Mouse (Mus musculus) limb, embryonic 14.5 days (tissue): Measurements from ENCODE around the gene Asprv1. TPM values are rescaled to one million over a fixed set of nuclear protein-coding genes. Genes with fewer than 3 reads are reported as not detected.

Source experiments
- ATAC-seq: fragments of 200-750 bp; cut with Nextera tagmentation; 2 replicates; pipeline ENCODE4 v1.8.0; 2017; ENCODE audit warnings: low read depth, moderate number of reproducible peaks, moderate TSS enrichment; ENCODE audit not compliant: low FRiP score
- DNase-seq: peaks from one replicate; pipeline ENCODE4 v3.0.0-alpha.2; 2015; ENCODE audit warnings: low spot score
- H3K27ac ChIP-seq: fragments of 300-500 bp; sonication (generic); replicated peaks from 2 replicates; pipeline ENCODE4 v1.5.1; 2014; ENCODE audit warnings: low read depth, mild to moderate bottlenecking, low read length, moderate library complexity, mixed read lengths
- H3K27me3 ChIP-seq: fragments of 300-500 bp; sonication (generic); 2 replicates; pipeline ENCODE4 v1.6.1; 2014; ENCODE audit warnings: low read length, mixed read lengths; ENCODE audit not compliant: control insufficient read depth, insufficient read depth
- H3K36me3 ChIP-seq: fragments of 300-500 bp; sonication (generic); 2 replicates; pipeline ENCODE4 v1.6.1; 2014; ENCODE audit warnings: mild to moderate bottlenecking, low read length, moderate library complexity, mixed read lengths; ENCODE audit not compliant: control insufficient read depth, insufficient read depth
- H3K4me1 ChIP-seq: fragments of 300-500 bp; sonication (generic); 2 replicates; pipeline ENCODE4 v1.6.1; 2014; ENCODE audit warnings: antibody characterized with exemption, low read length, mixed read lengths; ENCODE audit not compliant: control insufficient read depth, insufficient read depth
- H3K4me2 ChIP-seq: fragments of 300-500 bp; sonication (generic); replicated peaks from 2 replicates; pipeline ENCODE4 v1.6.1; 2014; ENCODE audit warnings: low read depth, mild to moderate bottlenecking, low read length, moderate library complexity; ENCODE audit not compliant: severe bottlenecking
- H3K4me3 ChIP-seq: fragments of 300-500 bp; sonication (generic); replicated peaks from 2 replicates; pipeline ENCODE4 v1.5.1; 2014; ENCODE audit warnings: low read length
- H3K9ac ChIP-seq: fragments of 300-500 bp; sonication (generic); 2 replicates; pipeline ENCODE4 v1.6.1; 2014; ENCODE audit warnings: mild to moderate bottlenecking, low read depth, low read length, moderate library complexity; ENCODE audit not compliant: severe bottlenecking
- H3K9me3 ChIP-seq: fragments of 300-500 bp; sonication (generic); 2 replicates; pipeline ENCODE4 v1.6.1; 2016; ENCODE audit warnings: low read length; ENCODE audit not compliant: control insufficient read depth
- POLR2A ChIP-seq: fragments of 200-500 bp; IDR thresholded peaks from 2 replicates; pipeline ENCODE4 v1.8.0; 2012; ENCODE audit warnings: inconsistent platforms, mild to moderate bottlenecking, moderate library complexity, borderline replicate concordance; ENCODE audit not compliant: insufficient read depth, insufficient read length; ENCODE audit errors: extremely low read depth
- WGBS: fragments of 180-500 bp; shearing (Covaris S2); extraction: QIAGEN DNeasy Blood & Tissue Kit; methylation state at CpG from one replicate; pipeline ENCODE4 v1.1.7; 2014; 5-methylcytosine and 5-hydroxymethylcytosine counted together
- polyA plus RNA-seq, 2 experiments: library from polyadenylated mRNA; depleted of rRNA in 1 of 2; stranded (reverse) in 1 of 2; unstranded in 1 of 2; fragments of >200 nt; fragmentation: Nextera tagmentation in 1 of 2; extraction: Ambion mirVana in 1 of 2; gene quantifications; 2 replicates each; pipeline versions ENCODE4 v1.2.1 to v1.2.3; 2012 to 2014

Gene Asprv1
- polyA plus RNA-seq, 2 experiments = 34.8 to 100.0 TPM

DNA sequence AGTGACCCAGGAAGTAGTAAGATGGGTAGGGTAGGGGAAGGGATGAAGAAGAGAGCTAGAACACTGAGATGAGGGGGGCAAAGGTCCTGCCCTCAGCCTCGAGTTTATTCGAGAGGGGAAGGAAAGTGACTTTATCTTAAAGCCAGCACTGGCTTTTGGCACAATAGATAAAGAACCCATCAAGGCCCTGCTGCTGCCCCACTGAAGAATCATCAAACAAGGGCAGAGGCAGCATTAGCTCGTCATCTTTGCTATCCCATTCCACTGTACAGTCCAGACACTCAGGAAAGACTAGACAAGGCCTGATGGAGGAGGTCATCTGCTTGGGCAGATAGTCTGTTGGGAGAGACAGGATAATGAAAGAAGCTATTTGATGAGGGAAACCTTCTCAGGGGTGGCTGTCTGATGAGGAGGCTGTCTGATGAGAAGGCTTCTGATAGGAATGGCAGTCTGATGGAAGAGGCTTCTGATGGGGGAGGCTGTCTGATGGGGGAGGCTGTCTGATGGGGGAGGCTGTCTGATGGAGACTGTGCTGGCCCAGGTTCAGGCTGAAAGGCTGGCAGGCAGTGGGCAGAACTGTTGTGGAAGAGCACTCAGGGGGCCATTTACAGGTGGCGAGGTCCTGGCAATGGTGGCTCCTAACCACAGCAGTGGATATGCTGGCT lies 9.3 kb downstream of the Asprv1 start:
- no peak overlapping the region for H3K27ac ChIP-seq
- H3K9me3 ChIP-seq = no peaks in the 10 kb centered on the region
- H3K9ac ChIP-seq = no peak overlapping the region
- H3K27me3 ChIP-seq = no peaks in the 10 kb centered on the region
- no peaks in the 10 kb centered on the region for H3K4me1 ChIP-seq
- H3K4me2 ChIP-seq = no peak overlapping the region
- TF ChIP-seq POLR2A = no peak
- 67% methylated on average over 4 of the region's 4 CpGs for WGBS
- no peak overlapping the region for H3K4me3 ChIP-seq
- H3K36me3 ChIP-seq = no peaks in the 10 kb centered on the region
- DNase-seq = no peak
- ATAC-seq = no peak

- 37% methylated on average over 2 of the region's 2 CpGs for WGBS
- no peaks in the 10 kb centered on the region for H3K4me1 ChIP-seq
- DNase-seq = no peak
- H3K9me3 ChIP-seq = no peaks in the 10 kb centered on the region
- TF ChIP-seq POLR2A = no peak
- no peak overlapping the region for H3K4me2 ChIP-seq
- no peak for ATAC-seq
- H3K9ac ChIP-seq = no peak overlapping the region
- H3K4me3 ChIP-seq = no peak overlapping the region
- no peaks in the 10 kb centered on the region for H3K27me3 ChIP-seq
- no peaks in the 10 kb centered on the region for H3K36me3 ChIP-seq
- H3K27ac ChIP-seq = no peak overlapping the region
These were observed 9.9 kb downstream of the Asprv1 start for GRCm38 (mm10) chr6:86637860-86638259.

GRCm38 (mm10) chr6:86638434-86638833 lies 10.5 kb downstream of the Asprv1 start:
- peak; percentile 22 for DNase-seq

GRCm38 (mm10) chr6:86639180-86640160 lies 11.5 kb downstream of the Asprv1 start:
- TF ChIP-seq POLR2A = no peak
- no peak overlapping the region for H3K4me2 ChIP-seq
- no peaks in the 10 kb centered on the region for H3K4me1 ChIP-seq
- no peaks in the 10 kb centered on the region for H3K36me3 ChIP-seq
- no peak for ATAC-seq
- H3K9ac ChIP-seq = no peak overlapping the region
- H3K27ac ChIP-seq = no peak overlapping the region
- 82% methylated on average over 18 of the region's 18 CpGs for WGBS
- no peak overlapping the region for H3K4me3 ChIP-seq
- no peaks in the 10 kb centered on the region for H3K27me3 ChIP-seq
- H3K9me3 ChIP-seq = no peaks in the 10 kb centered on the region
- no peak for DNase-seq

More at GRCm38 (mm10) chr6:86638434-86638833, 10.5 kb downstream of the Asprv1 start:
- no peak overlapping the region for H3K4me2 ChIP-seq
- TF ChIP-seq POLR2A = no peak
- ATAC-seq = no peak
- no peaks in the 10 kb centered on the region for H3K27me3 ChIP-seq
- 14% methylated on average over 2 of the region's 2 CpGs for WGBS
- no peak overlapping the region for H3K4me3 ChIP-seq
- no peaks in the 10 kb centered on the region for H3K36me3 ChIP-seq
- no peaks in the 10 kb centered on the region for H3K4me1 ChIP-seq
- H3K9ac ChIP-seq = no peak overlapping the region
- no peaks in the 10 kb centered on the region for H3K9me3 ChIP-seq
- no peak overlapping the region for H3K27ac ChIP-seq

- Histone ChIP-seq H3K4me2 (no peak overlapping the region), H3K9ac (no peak overlapping the region), H3K36me3 (no peaks in the 10 kb centered on the region), H3K4me3 (no peak overlapping the region), H3K27me3 (no peaks in the 10 kb centered on the region), H3K27ac (no peak overlapping the region), H3K4me1 (no peaks in the 10 kb centered on the region), H3K9me3 (no peaks in the 10 kb centered on the region)
- DNase-seq = no peak
- ATAC-seq = no peak
- TF ChIP-seq POLR2A = no peak
- 78% methylated on average over 3 of the region's 3 CpGs for WGBS
These were observed 12.2 kb downstream of the Asprv1 start for GRCm38 (mm10) chr6:86640161-86640560.
